Mouse (Mus musculus): ENCODE measurements at regions not wholly inside any gene's neighbourhood (a gene's known extent, or its start where the extent isn't known, plus 50 kb on each side); places are given as distances from the start of the nearest gene placed in this dataset.

- Histone ChIP-seq H3K27ac (no peak overlapping the region), H3K4me3 (no peak overlapping the region)
- no peak for TF ChIP-seq CTCF (IDR thresholded peaks at IDR 0.05)
- no peak for DNase-seq
- intact Hi-C loops (cut with DNase I) = no loop called here
Observed at GRCm38 (mm10) chr15:67028161-67028560, 527.5 kb upstream of the Lrrc6 start.

DNA sequence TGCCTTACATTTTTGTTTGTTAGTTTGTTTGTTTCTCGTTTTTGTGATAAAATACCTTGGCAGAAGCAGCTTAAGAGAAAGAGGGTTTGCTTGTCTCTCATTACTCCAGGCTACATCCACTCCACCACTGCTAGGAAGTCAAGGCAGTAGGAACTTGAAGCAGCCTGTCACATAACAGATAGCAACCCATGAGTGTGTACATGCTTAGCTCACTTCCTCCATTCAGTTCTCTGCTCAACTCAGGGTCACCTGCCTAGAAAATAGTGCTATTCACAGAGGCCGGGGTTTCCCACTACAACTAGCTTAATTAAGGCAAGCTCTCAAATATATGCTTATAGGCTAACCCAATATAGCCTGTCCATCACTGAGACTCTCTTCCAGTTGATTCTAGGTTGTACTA lies 527.0 kb upstream of the Lrrc6 start:
- intact Hi-C loops (cut with DNase I) = no loop called here

DNA sequence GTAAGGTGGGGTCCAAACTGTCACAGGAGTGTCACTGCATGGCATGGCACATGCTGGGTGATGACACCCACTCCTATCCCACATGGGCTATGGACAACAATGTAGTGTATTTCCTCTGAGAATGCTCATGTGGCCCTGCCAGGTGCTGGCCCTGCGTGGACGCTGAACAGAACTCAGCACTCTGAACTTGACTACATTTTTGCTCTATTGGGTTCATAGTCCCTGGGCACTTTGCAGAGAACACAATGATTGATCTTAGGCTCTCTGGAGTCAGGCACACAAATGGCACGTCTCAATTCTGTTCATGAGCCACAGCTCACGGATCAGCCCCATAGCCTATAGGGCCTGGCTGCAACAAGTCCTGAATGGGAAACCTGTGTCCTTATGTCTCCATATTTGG lies 525.0 kb upstream of the Lrrc6 start:
- intact Hi-C loops (cut with DNase I) = no loop called here
- Histone ChIP-seq H3K27ac (no peak overlapping the region), H3K4me3 (no peak overlapping the region)
- no peak for DNase-seq
- TF ChIP-seq CTCF (IDR thresholded peaks at IDR 0.05) = no peak

More for the DNA sequence above, 527.0 kb upstream of the Lrrc6 start:
- no peak overlapping the region for H3K27ac ChIP-seq
- TF ChIP-seq CTCF (IDR thresholded peaks at IDR 0.05) = no peak
- no peak overlapping the region for H3K4me3 ChIP-seq
- DNase-seq = no peak

DNA sequence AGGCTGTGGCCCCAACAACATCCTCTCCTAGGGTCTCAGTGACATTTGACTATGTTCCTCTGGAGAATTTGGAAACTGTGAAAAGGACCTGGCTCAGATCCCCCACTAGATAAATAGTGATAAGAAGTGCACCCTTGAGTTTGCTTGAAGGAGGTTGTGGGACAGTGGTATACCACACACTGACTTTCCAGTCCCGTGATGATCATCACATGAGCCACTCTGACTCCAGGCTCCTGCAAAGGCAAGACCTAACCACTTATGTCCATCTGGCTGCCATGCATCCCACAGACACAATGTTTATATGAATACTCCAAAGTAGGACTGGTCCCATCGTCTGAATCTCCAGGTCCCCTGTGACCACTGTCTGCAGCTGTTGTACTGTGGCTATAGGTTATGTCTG lies 523.7 kb upstream of the Lrrc6 start:
- TF ChIP-seq CTCF (IDR thresholded peaks at IDR 0.05) = no peak
- Histone ChIP-seq H3K4me3 (no peak overlapping the region), H3K27ac (no peak overlapping the region)
- no peak for DNase-seq
- intact Hi-C loops (cut with DNase I) = no loop called here

GRCm38 (mm10) chr15:67023081-67023480 lies 522.4 kb upstream of the Lrrc6 start:
- no peak overlapping the region for H3K4me3 ChIP-seq
- intact Hi-C loops (cut with DNase I) = no loop called here
- DNase-seq = no peak
- no peak for TF ChIP-seq CTCF (IDR thresholded peaks at IDR 0.05)
- H3K27ac ChIP-seq = no peak overlapping the region

DNA sequence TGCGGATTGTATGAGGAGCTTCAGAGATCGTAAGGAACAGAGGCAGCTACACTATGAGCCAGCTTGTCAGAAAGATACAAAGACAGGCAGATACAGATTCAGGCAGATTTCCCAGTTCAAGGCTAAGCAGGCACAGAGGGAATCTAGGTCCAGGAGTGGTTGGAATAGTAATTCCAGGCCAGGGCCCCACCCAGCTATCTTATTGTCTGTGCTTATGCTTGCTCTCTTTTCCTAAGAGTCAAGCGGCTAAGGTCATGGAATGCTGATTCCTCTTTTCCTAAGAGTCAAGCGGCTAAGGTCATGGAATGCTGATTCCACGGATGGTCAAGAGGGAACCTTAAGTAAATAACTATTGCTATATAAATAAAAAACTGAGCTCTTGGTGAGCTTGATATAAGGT lies 520.7 kb upstream of the Lrrc6 start:
- intact Hi-C loops (cut with DNase I) = no loop called here
- no peak for DNase-seq
- no peak overlapping the region for H3K4me3 ChIP-seq
- H3K27ac ChIP-seq = no peak overlapping the region
- no peak for TF ChIP-seq CTCF (IDR thresholded peaks at IDR 0.05)

GRCm38 (mm10) chr15:67019891-67020290 lies 519.2 kb upstream of the Lrrc6 start:
- intact Hi-C loops (cut with DNase I) = loop anchor here (5.0 kb wide), 1 partner anchor 43 kb away; no protein-coding TSS in a partner anchor
- DNase-seq = no peak
- TF ChIP-seq CTCF (IDR thresholded peaks at IDR 0.05) = no peak
- Histone ChIP-seq H3K27ac (no peak overlapping the region; the same call in 1 of the 2 replicates), H3K4me3 (no peak overlapping the region)

GRCm38 (mm10) chr15:67019194-67019661 lies 518.5 kb upstream of the Lrrc6 start:
- peak overlapping the region; percentile 6 for H3K27ac ChIP-seq
- DNase-seq = peak; percentile 63

More at GRCm38 (mm10) chr15:67019194-67019661, 518.5 kb upstream of the Lrrc6 start:
- no peak overlapping the region for H3K4me3 ChIP-seq
- intact Hi-C loops (cut with DNase I) = loop anchor here (5.0 kb wide), 1 partner anchor 42 kb away; no protein-coding TSS in a partner anchor
- no peak for TF ChIP-seq CTCF (IDR thresholded peaks at IDR 0.05)
